Mouse (Mus musculus) ES-E14 (cell line): ENCODE measurements around the gene Fcer1g.

ENCODE experiments used
- CHD2 ChIP-seq: IDR thresholded peaks from 2 replicates; pipeline ENCODE4 v1.6.1; 2014; ENCODE audit warnings: mild to moderate bottlenecking, low read depth, low read length, inconsistent platforms
- ZC3H11A ChIP-seq: IDR thresholded peaks from 2 replicates; pipeline ENCODE4 v1.6.1; 2012; ENCODE audit warnings: low read depth, mild to moderate bottlenecking, inconsistent platforms, low read length, borderline replicate concordance
- ZNF384 ChIP-seq: IDR thresholded peaks from 2 replicates; pipeline ENCODE4 v1.6.1; 2012; ENCODE audit warnings: low read depth, low read length, inconsistent platforms

DNA sequence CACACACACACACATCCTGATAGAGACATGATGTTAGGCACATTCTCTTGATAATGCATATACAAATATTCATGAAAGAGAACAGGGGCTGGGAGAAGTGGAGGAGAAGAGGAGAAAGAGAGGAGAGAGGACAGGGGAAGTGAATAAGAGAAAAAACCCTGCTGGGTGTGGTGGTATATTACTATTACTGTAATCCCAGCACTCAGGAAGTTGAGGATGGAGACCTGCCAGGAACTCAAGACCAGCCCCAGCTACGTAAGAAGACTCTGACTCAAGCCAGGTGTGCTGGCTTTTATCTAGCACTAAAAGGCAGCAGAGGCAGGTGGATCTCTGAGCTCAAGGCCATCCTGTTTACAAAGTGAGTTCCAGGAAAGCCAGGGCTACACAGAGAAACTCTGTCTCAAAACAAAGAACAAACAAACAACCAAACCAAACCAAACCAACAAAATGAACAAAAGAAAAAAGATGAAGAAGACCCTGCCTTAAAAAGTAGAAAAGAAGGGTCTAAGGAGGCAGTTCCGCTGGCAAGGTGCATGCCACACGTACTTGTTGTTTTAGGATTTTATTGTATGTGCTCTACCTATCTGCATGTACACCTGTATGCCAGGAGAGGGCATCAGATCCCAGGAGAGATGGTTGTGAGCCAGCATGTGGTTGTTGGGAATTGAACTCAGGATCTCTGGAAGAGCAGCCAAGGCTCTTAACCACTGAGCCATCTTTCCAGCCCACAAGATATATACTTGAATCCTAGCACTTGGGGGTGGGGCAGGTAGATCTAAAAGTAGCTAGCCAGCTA lies 29.7 kb upstream of the Fcer1g start:
- TF ChIP-seq CHD2 (no peak), ZNF384 (no peak), ZC3H11A (no peak)
